Mouse (Mus musculus) lung, postnatal 36 days (tissue): ENCODE results near the gene Lpin1.

ENCODE experiments used
- DNase-seq: peaks from one replicate; pipeline ENCODE4 v3.0.0; 2022; ENCODE audit warnings: mixed read lengths

Gene Lpin1

GRCm38 (mm10) chr12:16618512-16619274 lies 7.9 kb upstream of the Lpin1 start:
- DNase-seq: peak; percentile 95

DNA sequence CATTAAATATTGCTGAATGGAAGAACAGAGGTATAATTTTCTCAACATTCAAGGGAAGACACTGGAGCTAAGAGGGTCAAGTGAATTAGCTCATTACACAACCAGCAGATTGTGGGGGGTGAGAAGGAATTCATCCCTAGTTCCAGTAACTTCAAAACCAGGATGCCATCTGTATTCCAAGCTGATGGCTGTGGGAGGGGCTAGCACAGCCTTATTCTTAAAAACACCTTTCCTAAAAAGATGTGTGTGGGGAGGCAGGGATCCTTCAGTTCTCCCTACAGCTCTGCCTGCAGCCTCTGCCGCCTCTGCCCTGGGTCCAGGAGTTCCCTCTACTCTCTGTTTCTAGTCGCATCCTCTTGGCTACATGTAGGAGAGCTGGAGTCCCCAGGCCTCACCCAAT lies 5.0 kb upstream of the Lpin1 start:
- DNase-seq: no peak

GRCm38 (mm10) chr12:16614556-16614955 lies 3.8 kb upstream of the Lpin1 start:
- peak; percentile 64 for DNase-seq

DNA sequence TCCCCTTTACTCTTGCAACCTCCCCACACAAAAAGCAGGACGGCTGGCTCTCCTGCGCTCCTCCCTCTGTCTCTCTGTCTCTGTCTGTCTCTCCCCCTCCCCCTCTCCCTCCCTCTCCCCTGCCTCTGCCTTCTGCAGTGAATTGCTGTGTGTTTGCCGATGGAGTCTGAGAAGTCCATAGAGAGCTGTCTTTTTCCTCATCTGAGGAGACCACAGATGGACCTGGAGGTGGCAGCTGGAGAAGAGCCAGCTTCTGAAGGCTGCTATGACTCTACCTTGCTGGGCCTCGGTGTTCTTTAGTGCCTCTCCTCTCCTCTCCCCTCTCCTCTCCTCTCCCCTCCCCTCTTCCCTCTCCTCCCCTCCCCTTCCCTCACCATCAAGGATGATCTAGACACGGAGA lies 5.1 kb downstream of the Lpin1 start:
- DNase-seq: no peak

DNA sequence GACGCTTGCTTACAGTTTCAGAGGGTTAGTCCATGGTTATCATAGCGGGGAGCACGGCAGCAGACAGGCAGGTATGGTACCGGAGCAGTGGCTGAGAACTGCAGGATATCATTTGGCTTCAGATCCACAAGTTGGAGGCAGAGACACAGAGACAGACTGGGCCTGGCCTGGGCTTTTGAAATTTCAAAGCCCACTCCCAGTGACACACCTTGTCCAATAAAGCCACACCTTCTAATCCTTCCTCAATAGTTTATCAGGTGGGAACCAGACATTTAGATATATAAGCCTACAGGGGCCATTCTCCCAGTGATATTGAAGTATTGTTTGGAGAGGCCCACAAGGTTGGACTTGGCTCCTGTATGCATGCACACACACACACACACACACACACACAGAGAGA lies 8.5 kb downstream of the Lpin1 start:
- no peak for DNase-seq

- DNase-seq: no peak
Observed at GRCm38 (mm10) chr12:16600374-16600773, 10.4 kb downstream of the Lpin1 start.

DNA sequence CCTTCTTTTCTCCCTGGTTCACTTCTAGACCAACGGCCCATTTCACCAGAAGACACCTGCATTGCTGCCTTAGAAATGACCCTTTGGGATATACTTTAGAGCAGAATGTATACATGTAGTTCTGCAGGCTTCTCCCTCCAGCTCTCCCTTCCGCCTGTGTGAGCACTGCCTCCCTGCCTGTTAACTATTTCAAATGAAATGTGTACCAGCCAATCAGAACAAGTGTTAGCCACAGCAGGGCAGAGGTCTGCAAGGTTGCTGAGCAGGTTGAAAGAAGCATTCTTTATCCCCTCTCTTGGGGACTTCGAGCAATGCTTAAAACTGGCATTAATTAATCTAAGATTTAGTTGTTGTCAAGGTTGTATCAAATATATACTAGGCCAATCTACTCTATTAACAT lies 11.4 kb downstream of the Lpin1 start:
- no peak for DNase-seq

GRCm38 (mm10) chr12:16593761-16594160 lies 17.0 kb downstream of the Lpin1 start:
- no peak for DNase-seq

- DNase-seq: peak; percentile 35
Observed at GRCm38 (mm10) chr12:16593014-16593413, 17.8 kb downstream of the Lpin1 start.

GRCm38 (mm10) chr12:16592451-16592850 lies 18.3 kb downstream of the Lpin1 start:
- DNase-seq: no peak

DNA sequence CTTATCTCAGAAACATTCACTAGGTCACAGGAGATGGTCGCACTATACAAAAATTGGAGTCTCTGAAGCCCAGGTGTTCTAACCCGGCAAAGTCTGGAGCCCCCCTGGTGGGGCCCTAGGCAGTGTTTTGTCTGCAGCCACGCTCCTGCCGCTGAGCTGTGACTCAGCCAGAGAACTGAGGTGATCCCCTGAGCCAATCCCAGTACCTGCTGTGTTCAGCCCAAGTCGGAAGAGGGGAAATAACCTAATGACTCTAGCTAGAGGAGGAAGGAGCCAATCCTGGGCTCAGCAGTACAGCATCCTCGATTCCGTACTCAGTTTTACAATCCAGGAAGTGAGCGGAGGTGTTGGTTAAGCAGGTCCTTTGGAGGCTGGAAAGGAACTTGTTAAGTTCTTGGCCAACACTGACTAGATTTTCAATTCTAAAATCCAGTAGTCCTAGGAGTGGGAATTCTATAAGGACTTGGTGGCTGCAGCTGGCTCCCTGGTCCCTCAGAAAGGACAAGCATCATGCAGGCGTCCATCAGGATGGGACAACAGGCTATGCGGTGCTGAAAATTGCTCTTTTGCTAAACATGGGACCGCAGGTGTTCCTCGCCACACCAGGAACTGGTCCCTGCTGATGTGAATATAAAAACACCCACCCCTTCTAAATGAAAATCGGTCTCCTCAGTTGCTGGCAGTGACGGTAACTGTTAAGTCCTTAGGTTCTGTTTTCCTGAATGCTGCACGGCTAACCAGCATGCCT lies 19.1 kb downstream of the Lpin1 start:
- peak; percentile 90 for DNase-seq

DNA sequence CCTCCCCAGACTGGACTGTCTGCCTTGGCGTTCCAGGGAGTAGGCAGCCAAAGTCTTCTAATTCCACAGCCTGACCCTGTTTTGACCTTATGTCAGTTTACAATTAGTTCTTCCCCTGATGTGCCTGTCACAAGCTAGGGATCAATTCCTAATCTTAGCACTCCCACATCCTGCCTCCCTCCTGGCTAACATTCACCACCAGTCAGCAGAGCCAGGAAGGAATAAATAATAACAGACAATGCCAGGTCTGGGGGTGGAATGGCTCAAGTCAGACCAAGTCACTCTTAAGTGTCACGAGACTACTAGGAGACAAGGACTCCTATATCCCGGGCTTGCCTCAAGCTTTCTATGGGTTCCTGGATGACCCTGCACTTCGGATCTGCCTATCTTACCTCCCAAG lies 20.8 kb downstream of the Lpin1 start:
- DNase-seq: peak; percentile 78

DNA sequence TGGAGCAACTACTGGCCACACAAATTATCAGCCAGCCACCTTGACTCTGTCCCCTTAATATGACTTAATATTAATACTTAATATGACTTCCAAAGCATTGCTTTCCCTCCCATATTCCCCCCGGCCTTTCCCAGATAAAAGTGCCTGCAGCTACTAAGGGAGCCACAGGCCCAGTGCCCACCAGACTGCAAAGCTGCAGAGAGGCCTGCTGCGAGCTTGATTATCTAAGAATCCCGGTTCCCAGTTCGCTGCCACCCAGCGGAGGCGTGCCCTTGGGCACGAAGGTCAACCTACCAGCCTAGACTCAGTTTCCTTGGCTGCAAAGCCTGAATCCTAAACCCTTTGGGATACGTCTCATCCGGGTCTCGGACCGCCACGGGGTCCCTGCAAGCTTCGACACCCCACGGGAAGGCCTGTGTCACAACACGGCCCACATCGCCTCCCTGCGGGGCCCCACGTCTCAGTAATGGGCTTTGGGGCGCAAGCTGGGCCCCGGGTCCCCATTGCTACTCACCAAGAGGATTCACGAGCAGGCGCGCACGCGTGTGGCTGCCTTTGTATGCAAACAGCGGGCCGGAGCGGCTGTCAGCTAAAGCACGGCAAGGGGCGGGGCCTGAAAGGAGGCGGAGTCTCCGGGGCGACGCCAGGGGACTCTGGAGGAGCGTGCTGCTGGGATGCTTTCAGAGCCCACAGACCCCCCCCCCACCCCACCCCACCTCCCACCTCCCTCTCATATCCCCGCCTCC lies 21.4 kb downstream of the Lpin1 start:
- peak; percentile 97 for DNase-seq

- DNase-seq: peak; percentile 74
Observed at GRCm38 (mm10) chr12:16588396-16589042, 22.2 kb downstream of the Lpin1 start.

GRCm38 (mm10) chr12:16587767-16588166 lies 23.0 kb downstream of the Lpin1 start:
- no peak for DNase-seq

- no peak for DNase-seq
Observed at GRCm38 (mm10) chr12:16587111-16587510, 23.7 kb downstream of the Lpin1 start.

- DNase-seq: peak; percentile 34
Observed at GRCm38 (mm10) chr12:16584964-16585363, 25.8 kb downstream of the Lpin1 start.

DNA sequence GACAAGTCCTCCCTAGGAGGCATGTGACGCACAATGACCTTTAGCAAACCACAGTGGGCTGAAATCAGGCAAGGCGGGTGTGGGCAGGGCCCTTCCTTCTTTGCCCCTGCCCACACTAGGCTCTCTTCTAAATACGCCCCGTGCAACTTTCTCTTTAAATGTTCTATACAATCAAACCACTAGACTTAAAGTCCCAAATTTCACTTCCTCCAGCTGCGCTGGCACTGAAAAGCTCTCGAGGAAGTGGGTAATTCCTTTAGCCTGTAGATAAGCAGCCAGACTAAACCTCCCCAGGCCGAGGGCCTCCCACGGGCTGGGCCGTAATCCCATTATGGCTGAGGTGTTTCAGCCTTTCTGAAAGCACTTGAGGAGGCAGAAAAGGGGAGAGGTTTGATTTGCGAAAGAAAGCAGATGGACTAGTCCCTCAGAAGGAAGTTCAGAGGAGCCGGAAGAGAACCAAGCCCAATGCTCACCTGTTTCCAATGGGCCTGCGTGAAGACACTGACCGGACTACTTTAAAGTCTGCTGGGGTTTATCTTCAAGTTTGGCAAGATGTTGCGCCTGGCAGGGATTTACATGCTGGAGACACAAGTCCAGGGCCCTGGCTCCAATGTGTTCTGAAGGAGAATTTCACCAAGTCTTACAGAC lies 26.6 kb downstream of the Lpin1 start:
- peak; percentile 62 for DNase-seq

DNA sequence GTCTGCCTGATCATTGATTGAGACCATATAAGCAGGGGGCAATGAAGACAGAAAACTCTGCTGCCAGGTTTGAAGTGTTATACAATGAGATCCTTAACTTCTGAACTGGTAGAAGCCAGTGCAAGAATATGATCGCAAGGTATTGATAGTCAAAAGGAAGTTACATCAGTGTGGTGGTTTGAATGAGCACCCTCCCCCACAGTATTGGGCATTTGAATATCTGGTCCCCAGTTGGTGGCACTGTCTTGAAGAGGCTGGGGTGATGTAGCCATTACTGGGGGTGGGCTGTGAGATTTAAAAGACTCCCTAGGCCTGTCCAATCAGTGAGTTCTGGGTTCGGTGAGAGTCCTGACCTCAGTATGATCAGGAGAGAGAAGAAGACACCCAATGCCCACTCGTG lies 27.5 kb downstream of the Lpin1 start:
- DNase-seq: no peak

GRCm38 (mm10) chr12:16580306-16580705 lies 30.5 kb downstream of the Lpin1 start:
- no peak for DNase-seq

- no peak for DNase-seq
Observed at GRCm38 (mm10) chr12:16577665-16578233, 33.0 kb downstream of the Lpin1 start.

DNA sequence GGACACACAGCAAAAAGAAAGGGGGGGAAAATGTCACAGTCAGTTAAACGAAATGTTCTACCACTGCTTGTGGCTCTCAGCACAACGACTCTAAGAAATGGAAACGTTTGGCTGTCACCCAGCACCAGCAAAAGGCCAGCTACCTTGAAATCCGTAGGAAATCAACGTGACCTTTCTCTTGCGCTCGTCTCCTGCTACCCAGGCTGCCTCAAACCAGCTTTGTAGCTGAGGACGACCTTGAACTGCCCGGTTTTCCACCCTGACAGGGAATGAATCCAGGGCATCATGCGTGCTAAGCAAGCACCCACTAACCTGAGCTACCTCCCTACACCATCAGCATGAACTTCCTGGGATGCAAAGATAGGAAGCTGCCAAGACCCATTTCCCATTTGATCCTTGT lies 39.5 kb downstream of the Lpin1 start:
- DNase-seq: no peak
